Mouse (Mus musculus) frontal cortex, postnatal 36 days (tissue): ENCODE results near the gene Afg1l.

Source experiments
- DNase-seq, 2 experiments: peaks; one replicate each; pipeline ENCODE4 v3.0.0; 2022; ENCODE audit warnings: low spot score in 2 of 2

Gene Afg1l

GRCm38 (mm10) chr10:42478341-42478720 lies at the start of gene Afg1l:
Afg1l (minus strand) TSS chr10:42478565.
- peak; percentile 95 to 96 for DNase-seq

- no peak for DNase-seq
Observed at GRCm38 (mm10) chr10:42525682-42526081, 47.3 kb upstream of the Afg1l start.

- DNase-seq: no peak
Observed at GRCm38 (mm10) chr10:42523556-42524162, 45.3 kb upstream of the Afg1l start.

- DNase-seq: no peak
Observed at GRCm38 (mm10) chr10:42522912-42523311, 44.5 kb upstream of the Afg1l start.

- DNase-seq: no peak
Observed at GRCm38 (mm10) chr10:42521315-42521981, 43.1 kb upstream of the Afg1l start.

- no peak for DNase-seq
Observed at GRCm38 (mm10) chr10:42518363-42518762, 40.0 kb upstream of the Afg1l start.

- no peak for DNase-seq
Observed at GRCm38 (mm10) chr10:42514125-42514524, 35.8 kb upstream of the Afg1l start.

GRCm38 (mm10) chr10:42511184-42512135 lies 33.1 kb upstream of the Afg1l start:
- DNase-seq: no peak

- no peak for DNase-seq
Observed at GRCm38 (mm10) chr10:42510141-42510540, 31.8 kb upstream of the Afg1l start.

- no peak for DNase-seq
Observed at GRCm38 (mm10) chr10:42504096-42504710, 25.8 kb upstream of the Afg1l start.

- peak; percentile 75 to 76 for DNase-seq
Observed at GRCm38 (mm10) chr10:42502349-42503111, 24.2 kb upstream of the Afg1l start.

GRCm38 (mm10) chr10:42501775-42502348 lies 23.5 kb upstream of the Afg1l start, which contains the start of gene Snx3:
Snx3 (plus strand) TSS chr10:42502030.
- peak; percentile 96 to 98 for DNase-seq

- no peak for DNase-seq
Observed at GRCm38 (mm10) chr10:42501161-42501560, 22.8 kb upstream of the Afg1l start.

- DNase-seq: no peak
Observed at GRCm38 (mm10) chr10:42500611-42501010, 22.2 kb upstream of the Afg1l start.

- DNase-seq: no peak
Observed at GRCm38 (mm10) chr10:42493000-42493399, 14.6 kb upstream of the Afg1l start.

GRCm38 (mm10) chr10:42492027-42492771 lies 13.8 kb upstream of the Afg1l start:
- DNase-seq: no peak

GRCm38 (mm10) chr10:42491158-42491557 lies 12.8 kb upstream of the Afg1l start:
- DNase-seq: no peak

- no peak for DNase-seq
Observed at GRCm38 (mm10) chr10:42488606-42489296, 10.4 kb upstream of the Afg1l start.

GRCm38 (mm10) chr10:42480719-42481118 lies 2.4 kb upstream of the Afg1l start:
- DNase-seq: no peak
